Mouse (Mus musculus): Measurements from ENCODE around the gene Pvr.

DNA sequence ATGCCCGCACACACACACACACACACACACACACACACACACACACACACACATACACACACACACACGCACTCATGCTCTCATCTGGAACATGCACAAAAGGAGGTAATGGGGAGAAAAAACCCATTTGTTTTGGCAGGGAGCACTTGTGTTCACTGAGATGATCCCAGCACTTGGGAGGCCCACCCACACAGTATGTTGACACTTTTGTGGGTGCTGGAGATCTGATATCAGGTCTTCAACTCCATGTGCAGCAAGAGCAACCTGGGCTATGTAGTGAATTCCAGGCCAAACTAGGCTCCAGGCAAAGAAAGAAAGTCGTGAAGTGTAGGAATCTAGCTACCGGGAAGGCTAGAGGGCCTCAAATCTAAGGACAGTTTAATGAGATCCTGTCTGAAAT lies 34.9 kb upstream of the Pvr start:
- TF ChIP-seq GATA1 (IDR thresholded peaks at IDR 0.05; ENCODE audit: low read length), result no peak
- TF ChIP-seq TAL1 (IDR thresholded peaks at IDR 0.05; ENCODE audit: low read length), result no peak

All from erythroblast, embryonic 14.5 days (primary cell).